ENCODE assay signal across 23 mouse cellular contexts in the genomic region with DNA sequence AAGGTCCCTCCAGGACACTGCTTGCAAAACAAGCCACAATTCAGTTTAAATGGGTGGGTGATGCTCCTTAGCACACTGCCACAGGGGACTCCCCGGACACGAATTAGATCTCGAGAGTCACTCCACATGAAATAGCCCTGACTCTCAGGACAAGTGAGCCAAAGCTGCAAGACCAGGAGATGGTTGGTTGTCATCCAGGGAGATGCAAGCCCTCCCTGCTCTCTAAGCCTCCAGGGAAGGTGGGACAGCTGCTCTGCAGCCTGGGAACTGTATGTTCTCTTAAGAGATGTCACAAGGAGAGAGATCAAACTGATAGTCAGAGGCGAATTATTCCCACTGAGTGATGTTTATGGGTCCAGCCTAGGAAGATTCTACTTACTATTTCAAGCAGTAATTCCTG.
DNase-seq lines count a peak whose midpoint lies in the region; ATAC-seq and TF ChIP-seq lines count a peak whose summit lies in the region.
"Had no signal": no experiment of that assay in that cellular context is flagged by ENCODE, and none has a peak within 500 bp of the region (broad histone marks: within the 10 kb centered on the region; RNA-seq: fewer than 3 reads in every experiment).

No protein-coding gene starts in this region.

- H3K4me1 ChIP-seq in heart, embryonic 12.5 days (replicated peaks) = peaks cover 70% of the 10 kb centered on the region
- peaks cover 37% of the 10 kb centered on the region for H3K4me1 ChIP-seq in midbrain, embryonic 11.5 days (ENCODE audit: control insufficient read depth, insufficient read depth, low read length)
- H3K4me1 ChIP-seq in midbrain, postnatal 0 days (ENCODE audit: insufficient read depth, low read length) = peaks cover 68% of the 10 kb centered on the region

- no peaks in the 10 kb centered on the region for H3K9me3 ChIP-seq in heart, embryonic 12.5 days (replicated peaks)
- H3K9me3 ChIP-seq in midbrain, embryonic 11.5 days (ENCODE audit: control insufficient read depth, low read length) = no peaks in the 10 kb centered on the region
- no peaks in the 10 kb centered on the region for H3K9me3 ChIP-seq in midbrain, postnatal 0 days (ENCODE audit: low read length)
- H3K9me3 ChIP-seq: forebrain, embryonic 10.5 days; forebrain, embryonic 13.5 days; heart, embryonic 13.5 days had no signal

- 72% methylated on average over 4 of the region's 4 CpGs for WGBS in heart, embryonic 12.5 days
- WGBS in midbrain, embryonic 11.5 days = 75% methylated on average over 4 of the region's 4 CpGs
- 70% methylated on average over 4 of the region's 4 CpGs for WGBS in midbrain, postnatal 0 days

- no peak for TF ChIP-seq CTCF in midbrain, postnatal 0 days (IDR thresholded peaks at IDR 0.05)

- H3K4me3 ChIP-seq in heart, embryonic 12.5 days = no peak overlapping the region
- no peak overlapping the region for H3K4me3 ChIP-seq in midbrain, embryonic 11.5 days (ENCODE audit: low read depth, low read length)
- no peak overlapping the region for H3K4me3 ChIP-seq in midbrain, postnatal 0 days (ENCODE audit: low read depth, low read length)
- H3K4me3 ChIP-seq: forebrain, embryonic 10.5 days; forebrain, embryonic 13.5 days; heart, embryonic 13.5 days had no signal

- peak; percentile 96 for DNase-seq in heart, adult 11 months
- DNase-seq in midbrain, embryonic 11.5 days (ENCODE audit: low spot score, missing footprints) = peak; percentile 61
- DNase-seq in midbrain, postnatal 0 days (ENCODE audit: low spot score) = no peak
- peak; percentile 40 for DNase-seq in skeletal muscle tissue, adult 2 months (ENCODE audit: low read depth, low spot score)
- DNase-seq in cerebellum, adult 11-12 months = no peak
- DNase-seq: adrenal gland, adult 2 months; adrenal gland, postnatal 14 days; cerebellum, adult 11 months; cerebellum, adult 8-10 months; cerebellum, postnatal 10 days; cerebellum, postnatal 36 days; gastrocnemius, postnatal 36 days; heart, postnatal 14 days; heart, postnatal 4 days had no signal

- H3K4me2 ChIP-seq in heart, embryonic 12.5 days = no peak overlapping the region
- H3K4me2 ChIP-seq in midbrain, embryonic 11.5 days = no peak overlapping the region
- no peak overlapping the region for H3K4me2 ChIP-seq in midbrain, postnatal 0 days (ENCODE audit: low read depth, low read length, poor library complexity, severe bottlenecking)
- H3K4me2 ChIP-seq: forebrain, embryonic 13.5 days; heart, embryonic 13.5 days; hindbrain, embryonic 14.5 days had no signal

- no peak overlapping the region for H3K27ac ChIP-seq in heart, embryonic 12.5 days (ENCODE audit: poor library complexity, severe bottlenecking)
- H3K27ac ChIP-seq in midbrain, embryonic 11.5 days (ENCODE audit: low read depth, low read length) = no peak overlapping the region
- no peak overlapping the region for H3K27ac ChIP-seq in midbrain, postnatal 0 days (ENCODE audit: low read depth, low read length)
- H3K27ac ChIP-seq: forebrain, embryonic 10.5 days; forebrain, embryonic 13.5 days; heart, embryonic 13.5 days; hindbrain, embryonic 14.5 days; hindbrain, postnatal 0 days had no signal

- H3K9ac ChIP-seq in heart, embryonic 12.5 days = no peak overlapping the region
- H3K9ac ChIP-seq in midbrain, embryonic 11.5 days (ENCODE audit: low read length) = no peak overlapping the region
- no peak overlapping the region for H3K9ac ChIP-seq in midbrain, postnatal 0 days (replicated peaks; ENCODE audit: low read length, poor library complexity, severe bottlenecking)
- H3K9ac ChIP-seq: forebrain, embryonic 13.5 days; heart, embryonic 13.5 days; hindbrain, embryonic 14.5 days had no signal

- no peaks in the 10 kb centered on the region for H3K27me3 ChIP-seq in heart, embryonic 12.5 days (replicated peaks)
- no peaks in the 10 kb centered on the region for H3K27me3 ChIP-seq in midbrain, embryonic 11.5 days (ENCODE audit: control insufficient read depth, insufficient read depth, low read length)
- no peaks in the 10 kb centered on the region for H3K27me3 ChIP-seq in midbrain, postnatal 0 days (ENCODE audit: insufficient read depth, low read length)
- H3K27me3 ChIP-seq: forebrain, embryonic 13.5 days; heart, embryonic 13.5 days had no signal

- no peak for ATAC-seq in heart, embryonic 12.5 days (ENCODE audit: insufficient number of reproducible peaks, low FRiP score)
- ATAC-seq in midbrain, embryonic 11.5 days (ENCODE audit: low FRiP score) = no peak
- ATAC-seq in midbrain, postnatal 0 days (ENCODE audit: low FRiP score) = no peak
- ATAC-seq: CD4-positive, CD25-positive, alpha-beta regulatory T cell, adult 4 months; forebrain, embryonic 13.5 days; forebrain, embryonic 16.5 days; hindbrain, postnatal 0 days; inflammation-experienced regulatory T-cells, adult 6 months had no signal

- no peaks in the 10 kb centered on the region for H3K36me3 ChIP-seq in heart, embryonic 12.5 days
- H3K36me3 ChIP-seq in midbrain, embryonic 11.5 days (ENCODE audit: control insufficient read depth, insufficient read depth, low read length) = no peaks in the 10 kb centered on the region
- no peaks in the 10 kb centered on the region for H3K36me3 ChIP-seq in midbrain, postnatal 0 days (ENCODE audit: insufficient read depth, low read length)
- H3K36me3 ChIP-seq: forebrain, embryonic 10.5 days; heart, embryonic 13.5 days had no signal

Comparison
In these comparisons a context has a peak if more than half of its experiments do, and no peak if none do; other contexts are left out.
1. DNase-seq: peak in heart, adult 11 months (single experiment), midbrain, embryonic 11.5 days (single experiment) and skeletal muscle tissue, adult 2 months (single experiment); none in midbrain, postnatal 0 days (single experiment) and cerebellum, adult 11-12 months (single experiment).